Mouse (Mus musculus) kidney, embryonic 16.5 days (tissue): ENCODE results near the gene Best2. TPM values are rescaled to one million over a fixed set of nuclear protein-coding genes. Genes with fewer than 3 reads are reported as not detected.

Experiments
- ATAC-seq: fragments of 200-750 bp; cut with Nextera tagmentation; 2 replicates; pipeline ENCODE4 v1.8.0; 2017; ENCODE audit warnings: moderate TSS enrichment; ENCODE audit not compliant: low FRiP score, low TSS enrichment
- H3K27ac ChIP-seq: fragments of 300-500 bp; sonication (generic); 2 replicates; pipeline ENCODE4 v1.5.1; 2014; ENCODE audit warnings: low read length
- H3K27me3 ChIP-seq: fragments of 300-500 bp; sonication (generic); 2 replicates; pipeline ENCODE4 v1.6.1; 2014; ENCODE audit warnings: low read length, control low read depth, mixed read lengths; ENCODE audit not compliant: insufficient read depth
- H3K36me3 ChIP-seq: fragments of 300-500 bp; sonication (generic); 2 replicates; pipeline ENCODE4 v1.6.1; 2014; ENCODE audit warnings: low read length, control low read depth, mixed read lengths; ENCODE audit not compliant: insufficient read depth
- H3K4me1 ChIP-seq: fragments of 300-500 bp; sonication (generic); 2 replicates; pipeline ENCODE4 v1.6.1; 2014; ENCODE audit warnings: low read length, control low read depth, mixed read lengths; ENCODE audit not compliant: insufficient read depth
- H3K4me2 ChIP-seq: fragments of 300-500 bp; sonication (generic); replicated peaks from 2 replicates; pipeline ENCODE4 v1.6.1; 2014; ENCODE audit warnings: low read depth, low read length
- H3K4me3 ChIP-seq: fragments of 300-500 bp; sonication (generic); 2 replicates; pipeline ENCODE4 v1.5.1; 2014; ENCODE audit warnings: mild to moderate bottlenecking, low read length
- H3K9ac ChIP-seq: fragments of 300-500 bp; sonication (generic); replicated peaks from 2 replicates; pipeline ENCODE4 v1.6.1; 2014; ENCODE audit warnings: low read length
- H3K9me3 ChIP-seq: fragments of 300-500 bp; sonication (generic); 2 replicates; pipeline ENCODE4 v1.6.1; 2016; ENCODE audit warnings: low read length, control low read depth
- whole genome bisulfite sequencing: fragments of 180-500 bp; shearing (Covaris S2); extraction: QIAGEN DNeasy Blood & Tissue Kit; methylation state at CpG from one replicate; pipeline ENCODE4 v1.1.7; 2014; 5-methylcytosine and 5-hydroxymethylcytosine counted together
- polyA plus RNA-seq: library from polyadenylated mRNA; unstranded; fragments of >200 nt; fragmentation: Nextera tagmentation; extraction: Ambion mirVana; gene quantifications from 2 replicates; pipeline ENCODE4 v1.2.1, GENCODE M21; 2015

Gene Best2
- polyA plus RNA-seq, 1 experiment from 2014 or later = not detected

DNA sequence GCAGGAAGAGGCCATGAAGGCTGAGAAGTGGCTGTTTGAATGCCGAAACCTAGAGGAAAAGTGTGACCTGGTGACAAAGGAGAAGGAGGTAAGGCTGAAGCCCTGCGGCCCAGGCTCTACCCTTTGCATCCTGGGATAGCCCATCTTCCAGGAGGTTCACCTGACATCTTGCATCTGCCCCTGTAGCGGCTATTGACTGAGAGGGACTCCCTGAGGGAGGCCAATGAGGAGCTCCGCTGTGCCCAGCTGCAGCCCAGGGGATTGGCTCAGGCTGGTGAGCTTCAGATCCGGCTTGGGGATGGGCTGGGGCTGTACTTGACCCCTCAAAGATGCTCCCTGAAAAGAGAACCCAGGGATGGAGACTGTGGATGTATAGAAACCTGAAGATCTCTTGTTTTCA lies 17.4 kb downstream of the Best2 start:
- no peaks in the 10 kb centered on the region for H3K9me3 ChIP-seq
- 0 out of 2 replicates have a peak, but pooled peaks cover 4% of the 10 kb centered on the region for H3K36me3 ChIP-seq
- no peak overlapping the region for H3K4me3 ChIP-seq
- 83% methylated on average over 5 of the region's 5 CpGs for WGBS
- ATAC-seq = no peak
- H3K4me2 ChIP-seq = no peak overlapping the region
- peaks cover 6% of the 10 kb centered on the region for H3K4me1 ChIP-seq
- no peak overlapping the region for H3K27ac ChIP-seq
- no peaks in the 10 kb centered on the region for H3K27me3 ChIP-seq
- H3K9ac ChIP-seq = no peak overlapping the region

DNA sequence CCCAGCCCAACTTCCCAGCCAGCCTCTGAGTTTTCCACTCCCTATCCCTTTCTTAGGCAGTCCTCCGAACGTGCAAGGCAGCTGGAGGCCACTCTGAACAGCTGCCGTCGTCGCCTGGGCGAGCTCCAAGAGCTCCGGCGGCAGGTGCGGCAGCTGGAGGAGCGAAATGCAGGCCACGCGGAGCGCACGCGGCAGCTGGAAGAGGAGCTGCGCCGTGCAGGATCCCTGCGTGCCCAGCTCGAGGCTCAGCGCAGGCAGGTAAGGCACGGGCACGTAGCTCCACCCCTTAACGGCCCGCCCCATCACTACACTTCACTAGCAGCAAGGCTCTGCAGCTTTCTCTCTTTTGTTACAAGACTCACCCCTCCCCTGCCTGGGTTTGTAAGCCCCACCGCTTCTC lies 18.7 kb downstream of the Best2 start:
- no peak for ATAC-seq
- H3K9ac ChIP-seq = no peak overlapping the region
- WGBS = 19% methylated on average over 25 of the region's 25 CpGs

DNA sequence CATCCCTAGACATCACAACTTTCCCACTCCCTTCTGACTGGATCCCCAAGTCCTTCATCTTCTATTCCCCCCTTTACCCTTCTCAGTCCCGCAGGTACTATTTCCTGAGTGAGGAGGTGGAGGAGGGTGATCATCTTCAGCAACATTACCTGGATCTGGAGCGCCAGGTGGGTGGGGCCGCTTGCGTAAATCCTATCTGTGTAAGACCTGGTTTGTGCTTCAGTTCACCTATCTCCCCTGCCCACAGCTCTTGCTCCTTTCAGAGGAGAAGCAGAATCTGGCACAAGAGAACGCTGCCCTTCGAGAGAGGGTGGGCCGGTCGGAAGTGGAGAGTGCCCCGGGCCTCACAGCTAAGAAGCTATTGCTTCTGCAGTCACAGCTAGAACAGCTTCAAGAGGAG lies 20.0 kb downstream of the Best2 start:
- no peak overlapping the region for H3K27ac ChIP-seq
- H3K4me2 ChIP-seq = no peak overlapping the region
- H3K4me3 ChIP-seq = no peak overlapping the region
- no peaks in the 10 kb centered on the region for H3K36me3 ChIP-seq
- no peak overlapping the region for H3K9ac ChIP-seq
- ATAC-seq = no peak
- H3K27me3 ChIP-seq = no peaks in the 10 kb centered on the region
- H3K4me1 ChIP-seq = peaks cover 16% of the 10 kb centered on the region
- H3K9me3 ChIP-seq = no peaks in the 10 kb centered on the region
- 93% methylated on average over 9 of the region's 9 CpGs for WGBS

More for the DNA sequence above, 18.7 kb downstream of the Best2 start:
- H3K27me3 ChIP-seq = no peaks in the 10 kb centered on the region
- H3K27ac ChIP-seq = no peak overlapping the region
- no peak overlapping the region for H3K4me3 ChIP-seq
- H3K36me3 ChIP-seq = no peaks in the 10 kb centered on the region
- H3K9me3 ChIP-seq = no peaks in the 10 kb centered on the region
- H3K4me1 ChIP-seq = peaks cover 12% of the 10 kb centered on the region
- H3K4me2 ChIP-seq = no peak overlapping the region

DNA sequence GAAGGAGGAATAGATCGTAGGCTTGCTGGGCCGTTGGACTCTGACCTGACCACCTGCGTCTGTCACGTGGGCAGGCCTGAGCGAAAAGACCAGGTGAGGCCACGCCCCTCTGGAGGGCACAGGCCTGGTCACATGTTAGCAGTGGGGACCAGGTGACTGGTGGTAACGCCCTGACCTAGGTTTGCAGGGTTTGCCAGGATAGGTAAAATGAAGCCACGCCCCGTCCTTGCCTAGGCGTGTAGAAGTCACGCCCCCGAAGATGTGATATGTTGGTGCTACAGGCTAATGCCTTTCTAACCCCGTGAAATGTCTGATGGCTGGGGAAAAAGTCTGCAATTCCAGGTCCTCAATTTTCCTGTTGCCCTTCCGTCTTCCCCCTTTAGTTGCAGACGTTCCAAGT lies 23.5 kb downstream of the Best2 start:
- H3K9me3 ChIP-seq = no peaks in the 10 kb centered on the region
- H3K27me3 ChIP-seq = no peaks in the 10 kb centered on the region
- H3K9ac ChIP-seq = peak overlapping the region; percentile 87
- peak; percentile 66 for ATAC-seq
- no peaks in the 10 kb centered on the region for H3K36me3 ChIP-seq
- peaks cover 23% of the 10 kb centered on the region for H3K4me1 ChIP-seq
- H3K27ac ChIP-seq = peak overlapping the region; percentile 93
- peak overlapping the region; percentile 96 for H3K4me2 ChIP-seq
- peak overlapping the region; percentile 65 for H3K4me3 ChIP-seq
- WGBS = 2% methylated on average over 15 of the region's 15 CpGs

DNA sequence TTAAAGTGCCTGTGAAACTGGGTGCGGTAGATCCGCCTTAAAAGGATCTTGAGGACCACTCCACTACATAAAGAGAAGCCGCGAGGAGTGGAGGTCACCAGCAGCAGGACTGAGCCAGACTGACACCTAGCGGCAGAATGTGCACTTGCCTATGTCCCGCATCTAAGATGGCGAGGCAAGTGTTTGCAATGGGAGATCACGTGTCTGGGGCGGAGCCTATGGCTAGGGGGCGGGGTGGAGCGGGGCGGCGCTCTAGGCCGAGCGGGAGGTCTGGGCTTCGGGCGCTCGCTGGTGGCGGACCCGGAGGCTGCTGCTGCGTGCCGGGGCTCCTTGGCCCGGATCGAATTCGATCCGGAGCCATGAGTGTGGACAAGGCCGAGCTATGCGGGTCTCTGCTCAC lies 24.0 kb downstream of the Best2 start, which contains the start of gene Hook2:
Gene Hook2, plus strand, starts transcription at position 255 of the 400 bp plus-strand sequence.
- ATAC-seq = peak; percentile 92

DNA sequence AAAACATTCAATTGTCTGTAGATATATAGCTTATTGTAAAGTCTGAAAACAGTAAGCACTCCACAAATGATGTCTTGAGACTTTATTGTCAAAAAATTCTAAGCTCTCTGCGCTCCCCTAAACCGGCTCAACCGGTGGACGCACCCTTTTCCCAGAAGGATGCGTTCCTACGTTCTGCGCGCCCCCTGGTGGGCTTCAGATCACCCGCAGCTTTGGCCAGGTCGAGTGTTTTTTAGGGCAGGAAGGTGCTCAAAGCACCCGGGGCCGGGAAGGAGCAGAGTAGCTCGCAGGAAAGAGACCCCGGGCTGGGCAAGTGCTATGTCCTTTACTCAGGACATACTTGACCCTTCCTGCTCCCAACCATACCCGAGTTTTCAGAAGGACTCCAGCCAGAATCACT lies 24.5 kb downstream of the Best2 start:
- H3K4me1 ChIP-seq = peaks cover 31% of the 10 kb centered on the region
- 0% methylated on average over 15 of the region's 15 CpGs for WGBS
- H3K36me3 ChIP-seq = no peaks in the 10 kb centered on the region

More for the DNA sequence above, 24.0 kb downstream of the Best2 start, which contains the start of gene Hook2:
- Histone ChIP-seq H3K4me1 (peaks cover 26% of the 10 kb centered on the region), H3K4me2 (peak within 1 kb of the TSS; percentile 96), H3K27me3 (no peaks in the 10 kb centered on the region), H3K36me3 (no peaks in the 10 kb centered on the region), H3K27ac (peak within 1 kb of the TSS; percentile 93), H3K9ac (peak within 1 kb of the TSS; percentile 87), H3K9me3 (no peaks in the 10 kb centered on the region), H3K4me3 (peak within 1 kb of the TSS; percentile 65)
- 0% methylated on average over 28 of the region's 28 CpGs for WGBS

DNA sequence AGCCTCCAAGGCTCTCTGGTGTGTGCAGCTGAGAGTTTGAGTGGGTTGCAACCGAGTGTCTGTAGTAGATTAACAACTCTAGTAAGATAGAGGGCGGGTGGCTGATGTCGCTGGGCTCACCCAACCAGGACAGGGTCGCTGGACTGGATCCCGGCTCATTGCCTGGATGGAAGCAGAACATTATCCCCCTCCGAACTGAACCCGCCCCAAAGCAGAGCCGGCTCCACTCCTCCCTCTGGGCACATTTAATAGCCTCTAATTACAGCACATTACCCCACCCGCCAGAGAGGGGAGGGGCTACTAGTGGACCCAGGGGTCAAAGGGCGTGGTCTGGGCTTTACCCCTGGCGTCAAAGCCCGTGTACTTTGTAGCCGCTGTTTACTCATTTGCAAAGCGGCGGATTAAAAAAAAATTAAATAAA lies 25.0 kb downstream of the Best2 start:
- H3K9me3 ChIP-seq = no peaks in the 10 kb centered on the region
- WGBS = 5% methylated on average over 15 of the region's 15 CpGs
- H3K9ac ChIP-seq = peak overlapping the region; percentile 50
- peak overlapping the region; percentile 65 for H3K4me3 ChIP-seq
- peaks cover 36% of the 10 kb centered on the region for H3K4me1 ChIP-seq
- ATAC-seq = peak; percentile 9
- H3K4me2 ChIP-seq = peak overlapping the region; percentile 96
- H3K27ac ChIP-seq = peak overlapping the region; percentile 78
- H3K36me3 ChIP-seq = no peaks in the 10 kb centered on the region
- no peaks in the 10 kb centered on the region for H3K27me3 ChIP-seq

More for the DNA sequence above, 24.5 kb downstream of the Best2 start:
- Histone ChIP-seq H3K27ac (peak overlapping the region; percentile 93), H3K9ac (peak overlapping the region; percentile 87), H3K9me3 (no peaks in the 10 kb centered on the region), H3K27me3 (no peaks in the 10 kb centered on the region), H3K4me3 (peak overlapping the region; percentile 65), H3K4me2 (peak overlapping the region; percentile 96)
- peak; percentile 64 for ATAC-seq

DNA sequence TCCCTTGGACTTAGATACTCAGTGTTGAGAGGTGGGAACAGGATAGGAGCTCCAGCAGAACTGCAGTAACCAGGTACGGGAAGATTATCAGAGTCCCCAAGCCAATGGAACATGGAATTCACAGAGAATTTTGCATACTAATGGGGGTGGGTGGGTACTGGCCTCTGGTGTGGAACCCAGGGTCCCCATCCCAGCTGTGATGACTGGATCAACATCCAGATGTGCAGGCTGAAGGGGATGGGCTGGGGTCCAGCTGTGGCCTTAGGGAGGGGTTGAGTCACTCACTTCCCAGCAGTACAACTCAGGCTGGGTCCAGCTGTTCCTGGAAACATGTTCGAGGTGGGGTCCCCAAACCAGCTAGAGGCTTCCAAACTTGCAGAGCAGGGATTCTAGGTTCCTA lies 26.4 kb downstream of the Best2 start:
- H3K4me2 ChIP-seq = no peak overlapping the region
- no peak overlapping the region for H3K4me3 ChIP-seq
- no peaks in the 10 kb centered on the region for H3K27me3 ChIP-seq
- no peak for ATAC-seq
- WGBS = 63% methylated on average over 2 of the region's 2 CpGs
- no peaks in the 10 kb centered on the region for H3K9me3 ChIP-seq
- H3K9ac ChIP-seq = no peak overlapping the region
- H3K4me1 ChIP-seq = peaks cover 43% of the 10 kb centered on the region
- no peak overlapping the region for H3K27ac ChIP-seq
- no peaks in the 10 kb centered on the region for H3K36me3 ChIP-seq

DNA sequence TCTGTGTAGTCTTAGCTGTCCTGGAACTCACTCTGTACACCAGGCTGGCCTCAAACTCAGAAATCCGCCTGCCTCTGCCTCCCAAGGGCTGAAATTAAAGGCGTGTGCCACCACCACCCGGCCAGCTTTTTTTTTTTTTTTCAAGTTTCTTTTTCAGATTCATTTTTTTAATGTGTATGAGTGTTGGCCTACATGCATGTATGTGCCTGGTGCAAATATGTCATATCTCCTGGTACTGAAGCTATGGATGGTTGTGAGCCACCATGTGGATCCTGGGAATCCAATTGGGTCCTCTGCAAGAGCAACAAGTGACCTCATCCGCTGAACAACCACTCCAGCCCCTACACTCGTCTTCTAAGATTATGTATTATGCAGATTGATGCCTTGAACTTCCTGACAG lies 26.9 kb downstream of the Best2 start:
- H3K4me1 ChIP-seq = peaks cover 48% of the 10 kb centered on the region
- ATAC-seq = no peak
- H3K9ac ChIP-seq = no peak overlapping the region
- no peak overlapping the region for H3K27ac ChIP-seq
- no peaks in the 10 kb centered on the region for H3K27me3 ChIP-seq
- WGBS = 81% methylated on average over 5 of the region's 5 CpGs
- H3K9me3 ChIP-seq = no peaks in the 10 kb centered on the region
- no peaks in the 10 kb centered on the region for H3K36me3 ChIP-seq
- H3K4me3 ChIP-seq = no peak overlapping the region
- H3K4me2 ChIP-seq = no peak overlapping the region

DNA sequence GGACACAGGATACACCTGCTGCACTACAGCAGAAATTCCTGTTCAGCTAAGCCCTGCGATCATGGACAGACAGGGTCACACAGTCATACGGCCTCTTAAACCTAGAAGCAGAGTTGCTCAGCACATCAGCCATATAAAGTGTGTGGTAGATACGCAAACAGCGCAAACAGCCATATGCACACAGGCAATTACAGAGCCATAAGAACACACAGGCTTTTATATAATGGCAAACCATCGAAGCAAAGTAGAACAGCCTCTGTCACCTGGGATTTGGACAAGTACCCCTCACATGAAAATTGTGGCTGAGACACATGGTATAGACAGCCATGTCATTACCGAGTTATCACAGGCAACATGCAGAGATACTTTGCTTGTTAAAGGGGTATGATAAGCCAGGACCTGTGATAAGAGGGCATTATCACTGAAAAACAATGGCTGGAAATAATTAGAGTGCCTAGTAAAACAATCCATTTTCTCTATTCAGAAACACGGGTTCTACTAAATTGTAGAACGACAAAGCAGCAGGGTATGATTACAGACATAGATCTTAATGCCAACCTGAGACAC lies 27.9 kb downstream of the Best2 start:
- WGBS = 41% methylated on average over 8 of the region's 8 CpGs
- H3K4me3 ChIP-seq = peak overlapping the region; percentile 55
- H3K27me3 ChIP-seq = no peaks in the 10 kb centered on the region
- H3K36me3 ChIP-seq = no peaks in the 10 kb centered on the region
- H3K9ac ChIP-seq = peak overlapping the region; percentile 75
- H3K4me1 ChIP-seq = peaks cover 57% of the 10 kb centered on the region
- H3K9me3 ChIP-seq = no peaks in the 10 kb centered on the region
- H3K27ac ChIP-seq = peak overlapping the region; percentile 87; the same call in 1 of the 2 replicates
- no peak for ATAC-seq
- H3K4me2 ChIP-seq = peak overlapping the region; percentile 100
